Mouse (Mus musculus): ENCODE results near the gene Retnla. TPM values are rescaled to one million over a fixed set of nuclear protein-coding genes. Genes with fewer than 3 reads are reported as not detected.
"Not testable (repeated sequence)": the region's sequence is repeated elsewhere in the genome, so short reads cannot be mapped to it uniquely, and the experiment has no call there.

The Retnla gene
- polyA plus RNA-seq, 1 experiment, result not detected

DNA sequence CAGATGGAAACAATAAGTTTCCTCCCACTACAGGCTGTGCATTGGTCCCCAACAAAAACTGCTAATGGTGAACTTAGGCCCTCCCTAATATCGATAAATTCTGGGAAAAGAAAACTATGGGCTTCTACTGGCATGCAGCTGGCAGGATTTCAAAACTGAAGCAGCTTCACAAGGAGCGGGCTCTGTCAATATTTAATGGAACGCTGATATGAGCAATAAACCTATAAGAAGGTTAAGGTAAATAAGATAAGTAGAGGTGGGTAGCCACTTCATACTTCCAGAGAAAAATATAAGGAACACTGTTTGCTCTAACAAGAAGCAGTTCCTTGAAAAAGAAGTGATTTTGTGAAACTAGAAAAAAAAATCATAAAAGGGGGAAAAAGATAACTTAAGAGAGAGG, 15.9 kb upstream of the Retnla start:
- Histone ChIP-seq H3K4me1 (ENCODE audit: control insufficient read depth, insufficient read depth, low read length) (no peaks in the 10 kb centered on the region), H3K27ac (ENCODE audit: insufficient read depth, low read length) (no peak overlapping the region), H3K4me3 (ENCODE audit: insufficient read depth, low read length) (no peak overlapping the region)
- no peak for TF ChIP-seq CTCF (IDR thresholded peaks at IDR 0.05; ENCODE audit: borderline replicate concordance, insufficient read depth, low read length)
- no peak for TF ChIP-seq POLR2A (IDR thresholded peaks at IDR 0.05; ENCODE audit: low read depth, low read length)

DNA sequence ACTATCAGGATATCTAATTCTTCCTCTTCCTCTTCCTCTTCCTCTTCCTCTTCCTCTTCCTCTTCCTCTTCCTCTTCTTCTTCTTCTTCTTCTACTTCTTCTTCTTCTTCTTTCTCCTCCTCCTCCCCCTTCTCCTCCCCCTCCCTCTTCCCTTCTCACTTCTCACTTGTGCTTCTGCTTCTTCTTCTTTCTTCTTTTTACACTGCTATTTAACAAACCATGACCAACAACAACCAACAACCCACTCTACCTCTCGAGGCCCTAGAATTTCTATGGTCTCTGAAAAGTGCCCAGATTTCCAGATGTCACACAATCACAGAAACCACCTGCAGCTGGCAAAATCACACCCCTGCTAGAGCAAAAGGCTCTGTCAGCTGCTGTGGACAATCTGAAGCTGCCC, 14.7 kb upstream of the Retnla start:
- no peak overlapping the region for H3K4me3 ChIP-seq (ENCODE audit: insufficient read depth, low read length)
- H3K4me1 ChIP-seq (ENCODE audit: control insufficient read depth, insufficient read depth, low read length), result no peaks in the 10 kb centered on the region
- no peak overlapping the region for H3K27ac ChIP-seq (ENCODE audit: insufficient read depth, low read length)
- TF ChIP-seq POLR2A (IDR thresholded peaks at IDR 0.05; ENCODE audit: low read depth, low read length) (no peak), CTCF (IDR thresholded peaks at IDR 0.05; ENCODE audit: borderline replicate concordance, insufficient read depth, low read length) (no peak)

DNA sequence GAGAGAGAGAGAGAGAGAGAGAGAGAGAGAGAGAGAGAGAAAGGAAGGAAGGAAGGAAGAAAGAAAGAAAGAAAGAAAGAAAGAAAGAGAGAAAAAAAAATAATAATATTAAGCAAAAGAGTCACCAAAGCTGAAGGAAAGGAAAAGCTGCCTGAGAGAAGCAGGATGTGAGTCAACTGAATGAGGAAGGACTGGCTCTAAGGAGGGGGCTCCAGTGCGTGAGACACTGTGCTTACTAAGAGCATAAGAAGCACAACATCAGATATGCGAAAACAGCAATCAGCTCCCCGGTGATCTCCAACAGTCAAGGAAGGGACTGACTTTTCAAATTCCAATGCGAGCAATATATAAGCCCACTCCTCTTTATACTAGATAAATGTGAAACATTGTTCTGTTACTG, 13.3 kb upstream of the Retnla start:
- Histone ChIP-seq H3K4me3 (ENCODE audit: insufficient read depth, low read length) (no peak overlapping the region), H3K4me1 (ENCODE audit: control insufficient read depth, insufficient read depth, low read length) (no peaks in the 10 kb centered on the region), H3K27ac (ENCODE audit: insufficient read depth, low read length) (no peak overlapping the region)
- TF ChIP-seq CTCF (IDR thresholded peaks at IDR 0.05; ENCODE audit: borderline replicate concordance, insufficient read depth, low read length) (no peak), POLR2A (IDR thresholded peaks at IDR 0.05; ENCODE audit: low read depth, low read length) (no peak)

DNA sequence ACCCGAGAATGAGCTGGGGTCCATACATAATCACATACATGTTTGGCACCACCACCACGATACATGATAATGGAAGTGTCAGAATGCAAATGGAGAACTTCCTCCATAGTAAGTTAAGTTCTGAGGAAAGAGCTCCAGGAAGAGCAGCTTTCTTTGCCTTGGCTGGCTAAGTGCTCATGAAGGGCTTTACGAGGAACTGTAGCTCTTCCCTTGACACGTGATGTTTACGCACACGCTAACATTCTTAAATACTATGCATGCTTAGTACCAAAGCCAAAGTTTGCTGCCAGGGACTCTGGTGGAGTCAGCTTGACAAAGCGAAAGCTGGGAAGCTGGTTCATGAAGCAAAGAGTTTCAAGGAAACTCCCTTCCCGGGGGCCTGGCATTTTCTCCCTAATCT, 10.3 kb upstream of the Retnla start:
- no peak overlapping the region for H3K27ac ChIP-seq (ENCODE audit: insufficient read depth, low read length)
- no peak overlapping the region for H3K4me3 ChIP-seq (ENCODE audit: insufficient read depth, low read length)
- no peak for TF ChIP-seq POLR2A (IDR thresholded peaks at IDR 0.05; ENCODE audit: low read depth, low read length)
- TF ChIP-seq CTCF (IDR thresholded peaks at IDR 0.05; ENCODE audit: borderline replicate concordance, insufficient read depth, low read length), result no peak
- H3K4me1 ChIP-seq (ENCODE audit: control insufficient read depth, insufficient read depth, low read length), result no peaks in the 10 kb centered on the region

DNA sequence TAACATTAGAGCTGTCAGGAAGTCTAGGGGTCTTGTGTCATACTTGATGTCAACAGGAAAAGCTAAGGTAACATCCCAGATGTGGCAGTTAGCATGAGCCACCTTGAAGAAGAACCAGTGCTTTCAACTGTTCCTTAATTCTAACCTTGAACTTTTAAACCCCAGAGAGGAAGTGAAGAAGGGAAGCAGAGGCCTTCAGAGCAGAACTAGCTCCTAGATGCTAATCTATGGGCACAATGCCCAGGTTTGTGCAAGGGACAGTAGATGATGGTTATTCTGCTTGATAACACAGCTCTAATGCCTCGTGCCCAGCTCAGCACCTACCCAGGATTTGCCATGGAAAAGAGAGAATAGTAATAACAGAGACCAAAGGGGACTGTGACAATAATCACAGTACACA, 8.7 kb upstream of the Retnla start:
- H3K4me1 ChIP-seq (ENCODE audit: control insufficient read depth, insufficient read depth, low read length); H3K4me3 ChIP-seq (ENCODE audit: insufficient read depth, low read length); H3K27ac ChIP-seq (ENCODE audit: insufficient read depth, low read length): not testable (repeated sequence)

DNA sequence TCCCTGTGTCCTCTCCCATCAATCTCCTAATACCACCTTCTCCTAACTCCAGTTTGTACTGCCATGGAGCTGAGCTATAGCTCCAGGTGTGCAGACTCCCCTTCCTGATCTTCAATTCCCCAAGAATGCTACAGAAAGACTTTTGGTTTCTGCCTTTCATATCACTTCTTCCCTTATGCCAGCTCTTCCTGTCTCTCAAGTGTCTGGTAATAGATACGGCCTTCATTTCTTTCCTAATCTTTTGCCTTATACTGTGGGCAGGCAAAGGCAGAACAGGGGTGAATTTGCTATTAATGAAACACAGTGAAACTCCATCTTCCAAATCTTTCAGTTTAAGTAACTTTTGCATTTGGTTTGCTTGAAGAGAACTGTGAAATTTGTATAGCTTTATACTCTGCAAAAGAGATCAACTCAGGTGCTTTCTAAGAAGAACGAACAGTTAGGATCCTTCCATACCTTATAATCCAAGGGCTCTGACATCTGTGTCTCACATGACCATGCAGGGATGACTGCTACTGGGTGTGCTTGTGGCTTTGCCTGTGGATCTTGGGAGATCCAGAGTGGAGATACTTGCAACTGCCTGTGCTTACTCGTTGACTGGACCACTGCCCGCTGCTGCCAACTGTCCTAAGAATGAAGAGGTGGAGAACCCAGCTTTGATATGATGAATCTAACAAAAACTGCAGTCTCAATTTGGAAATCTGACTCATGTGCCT, 1.5 kb downstream of the Retnla start:
- no peak for TF ChIP-seq POLR2A (IDR thresholded peaks at IDR 0.05; ENCODE audit: low read depth, low read length)
- no peak for TF ChIP-seq CTCF (IDR thresholded peaks at IDR 0.05; ENCODE audit: borderline replicate concordance, insufficient read depth, low read length)
- no peak overlapping the region for H3K27ac ChIP-seq (ENCODE audit: insufficient read depth, low read length)
- no peaks in the 10 kb centered on the region for H3K4me1 ChIP-seq (ENCODE audit: control insufficient read depth, insufficient read depth, low read length)
- H3K4me3 ChIP-seq (ENCODE audit: insufficient read depth, low read length), result no peak overlapping the region

DNA sequence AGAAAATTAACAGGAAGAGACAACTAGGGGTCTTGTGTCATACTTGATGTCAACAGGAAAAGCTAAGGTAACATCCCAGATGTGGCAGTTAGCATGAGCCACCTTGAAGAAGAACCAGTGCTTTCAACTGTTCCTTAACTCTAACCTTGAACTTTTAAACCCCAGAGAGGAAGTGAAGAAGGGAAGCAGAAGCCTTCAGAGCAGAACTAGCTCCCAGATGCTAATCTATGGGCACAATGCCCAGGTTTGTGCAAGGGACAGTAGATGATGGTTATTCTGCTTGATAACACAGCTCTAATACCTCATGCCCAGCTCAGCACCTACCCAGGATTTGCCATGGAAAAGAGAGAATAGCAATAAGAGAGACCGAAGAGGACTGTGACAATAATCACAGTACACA, 22.7 kb downstream of the Retnla start:
- not testable (repeated sequence) for H3K4me3 ChIP-seq (ENCODE audit: insufficient read depth, low read length); H3K4me1 ChIP-seq (ENCODE audit: control insufficient read depth, insufficient read depth, low read length); H3K27ac ChIP-seq (ENCODE audit: insufficient read depth, low read length)

DNA sequence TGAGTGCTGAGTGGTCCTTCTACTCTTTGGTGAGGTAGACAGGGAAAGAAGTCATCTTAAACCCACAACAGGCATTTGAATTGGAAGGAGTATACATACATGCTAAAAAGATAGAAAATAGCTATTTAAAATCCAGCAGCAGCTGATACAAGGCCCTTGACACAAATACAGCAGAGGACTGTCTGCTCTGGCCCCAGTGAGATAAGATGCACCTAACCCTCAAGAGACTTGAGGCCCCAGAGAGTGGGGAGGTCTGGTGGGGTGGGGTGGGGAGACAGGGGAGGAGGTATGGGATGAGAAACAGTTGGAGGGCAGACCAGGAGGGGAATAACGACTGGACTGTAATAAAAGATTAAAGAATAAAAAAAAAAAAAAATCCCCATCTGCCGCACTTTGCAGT, 25.3 kb downstream of the Retnla start:
- peaks cover 4% of the 10 kb centered on the region; the same call in 1 of the 2 replicates for H3K4me1 ChIP-seq (ENCODE audit: control insufficient read depth, insufficient read depth, low read length)

DNA sequence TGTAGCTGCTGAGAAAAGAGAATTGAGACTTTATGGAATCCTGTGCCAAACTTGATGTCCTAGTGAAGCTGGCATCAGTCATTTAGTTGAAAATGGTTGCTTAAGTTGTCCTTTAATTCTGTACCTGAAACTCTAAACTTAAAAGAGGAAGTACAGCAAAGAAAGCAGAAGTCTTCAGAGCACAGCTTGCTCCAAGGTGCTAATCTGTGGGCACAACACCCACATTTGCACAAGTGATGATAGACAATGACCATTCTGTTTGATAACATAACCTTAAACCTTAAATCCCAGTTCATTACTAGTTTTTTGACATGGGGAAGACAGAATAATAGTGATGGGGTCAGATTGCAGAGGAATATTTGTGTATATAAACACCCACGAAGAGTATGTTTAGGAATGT, 26.3 kb downstream of the Retnla start:
- Histone ChIP-seq H3K27ac (ENCODE audit: insufficient read depth, low read length) (no peak overlapping the region), H3K4me3 (ENCODE audit: insufficient read depth, low read length) (no peak overlapping the region), H3K4me1 (ENCODE audit: control insufficient read depth, insufficient read depth, low read length) (peaks cover 4% of the 10 kb centered on the region; the same call in 1 of the 2 replicates)
- TF ChIP-seq CTCF (IDR thresholded peaks at IDR 0.05; ENCODE audit: borderline replicate concordance, insufficient read depth, low read length), result no peak
- TF ChIP-seq POLR2A (IDR thresholded peaks at IDR 0.05; ENCODE audit: low read depth, low read length), result no peak

More for the DNA sequence above, 25.3 kb downstream of the Retnla start:
- H3K27ac ChIP-seq (ENCODE audit: insufficient read depth, low read length), result no peak overlapping the region
- H3K4me3 ChIP-seq (ENCODE audit: insufficient read depth, low read length), result no peak overlapping the region
- TF ChIP-seq CTCF (IDR thresholded peaks at IDR 0.05; ENCODE audit: borderline replicate concordance, insufficient read depth, low read length), result no peak
- no peak for TF ChIP-seq POLR2A (IDR thresholded peaks at IDR 0.05; ENCODE audit: low read depth, low read length)

DNA sequence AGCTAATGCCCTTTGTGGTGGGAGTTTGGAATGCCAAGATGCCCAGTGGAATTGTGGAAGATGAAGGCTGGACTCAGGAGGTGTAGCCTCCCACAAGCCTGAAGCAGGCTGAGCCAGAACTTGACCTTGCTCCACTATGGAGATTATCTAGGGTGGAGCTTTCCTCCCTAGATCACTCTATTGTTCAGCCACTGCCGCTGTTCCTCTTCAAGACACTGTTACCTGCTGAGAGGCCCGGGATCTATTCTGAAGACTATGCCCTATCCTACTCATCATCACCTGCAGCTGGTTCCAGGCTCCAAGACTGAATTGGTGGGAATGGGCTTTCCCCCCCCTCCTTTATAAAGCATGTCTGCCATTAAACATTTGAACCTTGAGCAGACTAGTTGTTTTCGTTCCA, 27.3 kb downstream of the Retnla start:
- no peak for TF ChIP-seq CTCF (IDR thresholded peaks at IDR 0.05; ENCODE audit: borderline replicate concordance, insufficient read depth, low read length)
- TF ChIP-seq POLR2A (IDR thresholded peaks at IDR 0.05; ENCODE audit: low read depth, low read length), result no peak
- no peak overlapping the region for H3K27ac ChIP-seq (ENCODE audit: insufficient read depth, low read length)
- H3K4me3 ChIP-seq (ENCODE audit: insufficient read depth, low read length), result no peak overlapping the region
- peaks cover 4% of the 10 kb centered on the region; the same call in 1 of the 2 replicates for H3K4me1 ChIP-seq (ENCODE audit: control insufficient read depth, insufficient read depth, low read length)

DNA sequence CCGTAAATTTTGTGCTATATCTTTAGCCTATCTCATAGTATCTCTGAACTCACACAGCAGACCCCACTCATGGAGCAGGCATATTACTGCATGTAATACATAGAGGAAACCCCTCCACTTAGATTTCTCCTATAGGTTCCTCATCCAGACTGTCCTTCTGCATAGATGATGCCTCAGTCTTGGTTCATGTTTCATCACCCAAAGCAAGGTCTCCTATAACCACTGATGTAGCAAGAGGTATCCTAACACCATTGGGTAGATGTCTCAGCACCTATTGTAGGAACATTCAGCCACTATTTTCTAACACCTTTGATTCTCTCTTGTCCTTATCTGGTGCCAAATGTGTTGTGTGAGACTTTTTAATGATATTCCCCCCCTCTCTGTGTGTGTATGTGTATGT, 29.4 kb downstream of the Retnla start:
- no peaks in the 10 kb centered on the region for H3K4me1 ChIP-seq (ENCODE audit: control insufficient read depth, insufficient read depth, low read length)
- TF ChIP-seq CTCF (IDR thresholded peaks at IDR 0.05; ENCODE audit: borderline replicate concordance, insufficient read depth, low read length) (no peak), POLR2A (IDR thresholded peaks at IDR 0.05; ENCODE audit: low read depth, low read length) (no peak)
- H3K4me3 ChIP-seq (ENCODE audit: insufficient read depth, low read length), result no peak overlapping the region
- H3K27ac ChIP-seq (ENCODE audit: insufficient read depth, low read length), result no peak overlapping the region
